Mouse (Mus musculus) liver, embryonic 15.5 days (tissue): ENCODE measurements around the gene Lgalsl. TPM values are rescaled to one million over a fixed set of nuclear protein-coding genes. Genes with fewer than 3 reads are reported as not detected.

Experiments used
- ATAC-seq: fragments of 200-750 bp; cut with Nextera tagmentation; 2 replicates; pipeline ENCODE4 v1.8.0; 2017; ENCODE audit warnings: moderate number of reproducible peaks, mild to moderate bottlenecking, moderate library complexity; ENCODE audit not compliant: insufficient read depth
- H3K27ac ChIP-seq: fragments of 300-500 bp; sonication (generic); replicated peaks from 2 replicates; pipeline ENCODE4 v1.5.1; 2015; ENCODE audit warnings: mild to moderate bottlenecking, inconsistent platforms
- H3K27me3 ChIP-seq: fragments of 300-500 bp; sonication (generic); 2 replicates; pipeline ENCODE4 v1.6.1; 2015; ENCODE audit warnings: mild to moderate bottlenecking, inconsistent platforms
- H3K36me3 ChIP-seq: fragments of 300-500 bp; sonication (generic); replicated peaks from 2 replicates; pipeline ENCODE4 v1.6.1; 2015; ENCODE audit warnings: moderate library complexity, mild to moderate bottlenecking, inconsistent platforms
- H3K4me1 ChIP-seq: fragments of 300-500 bp; sonication (generic); replicated peaks from 2 replicates; pipeline ENCODE4 v1.6.1; 2015; ENCODE audit warnings: inconsistent platforms
- H3K4me2 ChIP-seq: fragments of 300-500 bp; sonication (generic); 2 replicates; pipeline ENCODE4 v1.6.1; 2015; ENCODE audit warnings: moderate library complexity, mild to moderate bottlenecking, inconsistent platforms
- H3K4me3 ChIP-seq: fragments of 300-500 bp; sonication (generic); replicated peaks from 2 replicates; pipeline ENCODE4 v1.5.1; 2015; ENCODE audit warnings: mild to moderate bottlenecking, inconsistent platforms
- H3K9ac ChIP-seq: fragments of 300-500 bp; sonication (generic); 2 replicates; pipeline ENCODE4 v1.6.1; 2015; ENCODE audit warnings: moderate library complexity, mild to moderate bottlenecking, inconsistent platforms
- H3K9me3 ChIP-seq: fragments of 300-500 bp; sonication (generic); replicated peaks from 2 replicates; pipeline ENCODE4 v1.6.1; 2016; ENCODE audit warnings: inconsistent platforms
- WGBS: fragments of 180-500 bp; shearing (Covaris S2); methylation state at CpG from one replicate; pipeline ENCODE4 v1.1.7; 2015; ENCODE audit warnings: mixed read lengths; ENCODE audit not compliant: insufficient replicate concordance; 5-methylcytosine and 5-hydroxymethylcytosine counted together
- polyA plus RNA-seq: library from polyadenylated mRNA; unstranded; fragments of >200 nt; fragmentation: Nextera tagmentation; extraction: Ambion mirVana; gene quantifications from 2 replicates; pipeline ENCODE4 v1.2.1, GENCODE M21; 2015

The Lgalsl gene
- polyA plus RNA-seq, 1 experiment from 2014 or later: 9.0 TPM

- no peaks in the 10 kb centered on the region for H3K36me3 ChIP-seq
- no peaks in the 10 kb centered on the region for H3K9me3 ChIP-seq
- ATAC-seq: no peak
- H3K4me2 ChIP-seq: no peak overlapping the region
- no peak overlapping the region for H3K4me3 ChIP-seq
- H3K27me3 ChIP-seq: 0 out of 2 replicates have a peak, but pooled peaks cover 3% of the 10 kb centered on the region
- no peaks in the 10 kb centered on the region for H3K4me1 ChIP-seq
- WGBS: 45% methylated on average over 11 of the region's 11 CpGs
- no peak overlapping the region for H3K27ac ChIP-seq
- no peak overlapping the region for H3K9ac ChIP-seq
Measured at GRCm38 (mm10) chr11:20794913-20795254, 36.0 kb downstream of the Lgalsl start.

GRCm38 (mm10) chr11:20794196-20794912, 36.5 kb downstream of the Lgalsl start:
- WGBS: 27% methylated on average over 10 of the region's 10 CpGs
- Histone ChIP-seq H3K36me3 (no peaks in the 10 kb centered on the region), H3K9ac (no peak overlapping the region), H3K4me1 (no peaks in the 10 kb centered on the region), H3K27ac (no peak overlapping the region), H3K27me3 (0 out of 2 replicates have a peak, but pooled peaks cover 3% of the 10 kb centered on the region), H3K4me3 (no peak overlapping the region), H3K4me2 (no peak overlapping the region), H3K9me3 (no peaks in the 10 kb centered on the region)
- ATAC-seq: peak; percentile 60

- ATAC-seq: no peak
- H3K36me3 ChIP-seq: no peaks in the 10 kb centered on the region
- no peaks in the 10 kb centered on the region for H3K4me1 ChIP-seq
- H3K27ac ChIP-seq: no peak overlapping the region
- no peaks in the 10 kb centered on the region for H3K9me3 ChIP-seq
- no peak overlapping the region for H3K4me2 ChIP-seq
- WGBS: 45% methylated on average over 4 of the region's 4 CpGs
- H3K9ac ChIP-seq: no peak overlapping the region
- H3K27me3 ChIP-seq: 0 out of 2 replicates have a peak, but pooled peaks cover 3% of the 10 kb centered on the region
- no peak overlapping the region for H3K4me3 ChIP-seq
Measured at GRCm38 (mm10) chr11:20793676-20794075, 37.2 kb downstream of the Lgalsl start.

- no peak overlapping the region for H3K4me3 ChIP-seq
- 61% methylated on average over 3 of the region's 3 CpGs for WGBS
- H3K4me1 ChIP-seq: no peaks in the 10 kb centered on the region
- H3K4me2 ChIP-seq: no peak overlapping the region
- no peak overlapping the region for H3K27ac ChIP-seq
- H3K27me3 ChIP-seq: 0 out of 2 replicates have a peak, but pooled peaks cover 3% of the 10 kb centered on the region
- no peaks in the 10 kb centered on the region for H3K36me3 ChIP-seq
- ATAC-seq: no peak
- no peak overlapping the region for H3K9ac ChIP-seq
- H3K9me3 ChIP-seq: no peaks in the 10 kb centered on the region
Measured at GRCm38 (mm10) chr11:20792667-20793066, 38.2 kb downstream of the Lgalsl start.

GRCm38 (mm10) chr11:20791334-20791733, 39.5 kb downstream of the Lgalsl start:
- H3K4me3 ChIP-seq: no peak overlapping the region
- no peak overlapping the region for H3K27ac ChIP-seq
- H3K4me2 ChIP-seq: no peak overlapping the region
- no peak for ATAC-seq
- no peak overlapping the region for H3K9ac ChIP-seq
- 47% methylated on average over 2 of the region's 2 CpGs for WGBS
- H3K4me1 ChIP-seq: no peaks in the 10 kb centered on the region
- no peaks in the 10 kb centered on the region for H3K9me3 ChIP-seq
- no peaks in the 10 kb centered on the region for H3K36me3 ChIP-seq
- H3K27me3 ChIP-seq: 0 out of 2 replicates have a peak, but pooled peaks cover 3% of the 10 kb centered on the region

- no peak overlapping the region for H3K4me2 ChIP-seq
- no peaks in the 10 kb centered on the region for H3K4me1 ChIP-seq
- H3K27me3 ChIP-seq: no peaks in the 10 kb centered on the region
- H3K9ac ChIP-seq: no peak overlapping the region
- H3K36me3 ChIP-seq: no peaks in the 10 kb centered on the region
- no peak overlapping the region for H3K27ac ChIP-seq
- ATAC-seq: no peak
- 41% methylated on average over 1 of the region's 1 CpGs for WGBS
- H3K9me3 ChIP-seq: no peaks in the 10 kb centered on the region
- no peak overlapping the region for H3K4me3 ChIP-seq
Measured at GRCm38 (mm10) chr11:20789015-20789414, 41.8 kb downstream of the Lgalsl start.

- no peaks in the 10 kb centered on the region for H3K27me3 ChIP-seq
- no peak for ATAC-seq
- H3K27ac ChIP-seq: no peak overlapping the region
- H3K4me2 ChIP-seq: no peak overlapping the region
- no peak overlapping the region for H3K4me3 ChIP-seq
- H3K9ac ChIP-seq: no peak overlapping the region
- no peaks in the 10 kb centered on the region for H3K4me1 ChIP-seq
- H3K9me3 ChIP-seq: no peaks in the 10 kb centered on the region
- H3K36me3 ChIP-seq: no peaks in the 10 kb centered on the region
- WGBS: 51% methylated on average over 3 of the region's 3 CpGs
Measured at GRCm38 (mm10) chr11:20788070-20788469, 42.8 kb downstream of the Lgalsl start.

- no peak overlapping the region for H3K27ac ChIP-seq
- no peak overlapping the region for H3K4me2 ChIP-seq
- ATAC-seq: no peak
- H3K9ac ChIP-seq: no peak overlapping the region
- no peaks in the 10 kb centered on the region for H3K27me3 ChIP-seq
- no peaks in the 10 kb centered on the region for H3K4me1 ChIP-seq
- H3K36me3 ChIP-seq: no peaks in the 10 kb centered on the region
- H3K4me3 ChIP-seq: no peak overlapping the region
- WGBS: 37% methylated on average over 2 of the region's 2 CpGs
- H3K9me3 ChIP-seq: no peaks in the 10 kb centered on the region
Measured at GRCm38 (mm10) chr11:20786191-20786590, 44.7 kb downstream of the Lgalsl start.

- H3K9me3 ChIP-seq: no peaks in the 10 kb centered on the region
- no peak overlapping the region for H3K4me2 ChIP-seq
- H3K36me3 ChIP-seq: no peaks in the 10 kb centered on the region
- H3K9ac ChIP-seq: no peak overlapping the region
- 29% methylated on average over 1 of the region's 1 CpGs for WGBS
- H3K27ac ChIP-seq: no peak overlapping the region
- no peak overlapping the region for H3K4me3 ChIP-seq
- H3K4me1 ChIP-seq: no peaks in the 10 kb centered on the region
- ATAC-seq: no peak
- H3K27me3 ChIP-seq: no peaks in the 10 kb centered on the region
Measured at GRCm38 (mm10) chr11:20785186-20785585, 45.7 kb downstream of the Lgalsl start.

- ATAC-seq: no peak
- H3K4me1 ChIP-seq: no peaks in the 10 kb centered on the region
- H3K4me3 ChIP-seq: no peak overlapping the region
- no peak overlapping the region for H3K9ac ChIP-seq
- no peaks in the 10 kb centered on the region for H3K9me3 ChIP-seq
- no peaks in the 10 kb centered on the region for H3K27me3 ChIP-seq
- H3K27ac ChIP-seq: no peak overlapping the region
- H3K36me3 ChIP-seq: no peaks in the 10 kb centered on the region
- H3K4me2 ChIP-seq: no peak overlapping the region
- 65% methylated on average over 6 of the region's 6 CpGs for WGBS
Measured at GRCm38 (mm10) chr11:20784776-20785175, 46.1 kb downstream of the Lgalsl start.

- no peak overlapping the region for H3K9ac ChIP-seq
- H3K4me2 ChIP-seq: no peak overlapping the region
- H3K9me3 ChIP-seq: no peaks in the 10 kb centered on the region
- H3K27me3 ChIP-seq: no peaks in the 10 kb centered on the region
- 69% methylated on average over 1 of the region's 1 CpGs for WGBS
- H3K36me3 ChIP-seq: no peaks in the 10 kb centered on the region
- H3K4me3 ChIP-seq: no peak overlapping the region
- peaks cover 9% of the 10 kb centered on the region for H3K4me1 ChIP-seq
- ATAC-seq: no peak
- no peak overlapping the region for H3K27ac ChIP-seq
Measured at GRCm38 (mm10) chr11:20783467-20783866, 47.4 kb downstream of the Lgalsl start.

GRCm38 (mm10) chr11:20782620-20783019, 48.2 kb downstream of the Lgalsl start:
- 30% methylated on average over 2 of the region's 2 CpGs for WGBS
- Histone ChIP-seq H3K36me3 (no peaks in the 10 kb centered on the region), H3K9ac (no peak overlapping the region), H3K9me3 (no peaks in the 10 kb centered on the region), H3K4me1 (peaks cover 14% of the 10 kb centered on the region), H3K4me3 (no peak overlapping the region), H3K27me3 (no peaks in the 10 kb centered on the region), H3K4me2 (no peak overlapping the region), H3K27ac (no peak overlapping the region)
- ATAC-seq: no peak
